Mouse (Mus musculus) limb, embryonic 11.5 days (tissue): ENCODE results near the gene Mcm3ap. TPM values are rescaled to one million over a fixed set of nuclear protein-coding genes. Genes with fewer than 3 reads are reported as not detected.

Experiments used
- ATAC-seq: fragments of 200-750 bp; cut with Nextera tagmentation; 2 replicates; pipeline ENCODE4 v1.8.0; 2017; ENCODE audit warnings: low read depth; ENCODE audit not compliant: insufficient number of reproducible peaks, low FRiP score, low TSS enrichment
- DNase-seq: peaks from one replicate; pipeline ENCODE4 v3.0.0-alpha.2; 2015; ENCODE audit warnings: low spot score
- H3K27ac ChIP-seq: fragments of 300-500 bp; sonication (generic); replicated peaks from 2 replicates; pipeline ENCODE4 v1.5.1; 2014; ENCODE audit warnings: low read depth, mild to moderate bottlenecking, low read length
- H3K27me3 ChIP-seq: fragments of 300-500 bp; sonication (generic); 2 replicates; pipeline ENCODE4 v1.6.1; 2014; ENCODE audit warnings: mild to moderate bottlenecking, low read length, mixed read lengths; ENCODE audit not compliant: control insufficient read depth, insufficient read depth
- H3K36me3 ChIP-seq: fragments of 300-500 bp; sonication (generic); 2 replicates; pipeline ENCODE4 v1.6.1; 2014; ENCODE audit warnings: mild to moderate bottlenecking, low read length, moderate library complexity, mixed read lengths; ENCODE audit not compliant: control insufficient read depth, insufficient read depth
- H3K4me1 ChIP-seq: fragments of 300-500 bp; sonication (generic); 2 replicates; pipeline ENCODE4 v1.6.1; 2014; ENCODE audit warnings: low read length, mixed read lengths; ENCODE audit not compliant: control insufficient read depth, insufficient read depth
- H3K4me2 ChIP-seq: fragments of 300-500 bp; sonication (generic); 2 replicates; pipeline ENCODE4 v1.6.1; 2014; ENCODE audit warnings: low read depth, mild to moderate bottlenecking, moderate library complexity; ENCODE audit not compliant: severe bottlenecking
- H3K4me3 ChIP-seq: fragments of 300-500 bp; sonication (generic); 2 replicates; pipeline ENCODE4 v1.5.1; 2014; ENCODE audit warnings: low read depth, low read length
- H3K9ac ChIP-seq: fragments of 300-500 bp; sonication (generic); 2 replicates; pipeline ENCODE4 v1.6.1; 2014; ENCODE audit warnings: mild to moderate bottlenecking, low read length
- H3K9me3 ChIP-seq: fragments of 300-500 bp; sonication (generic); 2 replicates; pipeline ENCODE4 v1.6.1; 2016; ENCODE audit warnings: low read length; ENCODE audit not compliant: control insufficient read depth
- WGBS: fragments of 180-500 bp; shearing (Covaris S2); extraction: QIAGEN DNeasy Blood & Tissue Kit; methylation state at CpG from one replicate; pipeline ENCODE4 v1.1.7; 2014; 5-methylcytosine and 5-hydroxymethylcytosine counted together
- polyA plus RNA-seq: library from polyadenylated mRNA; unstranded; fragments of >200 nt; fragmentation: Nextera tagmentation; extraction: Ambion mirVana; gene quantifications from 2 replicates; pipeline ENCODE4 v1.2.1, GENCODE M21; 2014

Gene Mcm3ap
- polyA plus RNA-seq, 1 experiment from 2014 or later = 70.2 TPM

- Histone ChIP-seq H3K27me3 (no peaks in the 10 kb centered on the region), H3K27ac (no peak overlapping the region), H3K4me2 (no peak overlapping the region), H3K9ac (no peak overlapping the region), H3K9me3 (no peaks in the 10 kb centered on the region), H3K36me3 (no peaks in the 10 kb centered on the region), H3K4me3 (no peak overlapping the region), H3K4me1 (no peaks in the 10 kb centered on the region)
- no peak for DNase-seq
- WGBS = 82% methylated on average over 15 of the region's 15 CpGs
- no peak for ATAC-seq
Measured at GRCm38 (mm10) chr10:76447406-76448229, 21.1 kb upstream of the Mcm3ap start.

- no peaks in the 10 kb centered on the region for H3K27me3 ChIP-seq
- H3K4me3 ChIP-seq = no peak within 1 kb of the TSS
Measured at GRCm38 (mm10) chr10:76448851-76449250, 19.9 kb upstream of the Mcm3ap start, which contains the start of gene 2610028H24Rik. TSS of gene 2610028H24Rik (plus strand) at chr10:76449081.

DNA sequence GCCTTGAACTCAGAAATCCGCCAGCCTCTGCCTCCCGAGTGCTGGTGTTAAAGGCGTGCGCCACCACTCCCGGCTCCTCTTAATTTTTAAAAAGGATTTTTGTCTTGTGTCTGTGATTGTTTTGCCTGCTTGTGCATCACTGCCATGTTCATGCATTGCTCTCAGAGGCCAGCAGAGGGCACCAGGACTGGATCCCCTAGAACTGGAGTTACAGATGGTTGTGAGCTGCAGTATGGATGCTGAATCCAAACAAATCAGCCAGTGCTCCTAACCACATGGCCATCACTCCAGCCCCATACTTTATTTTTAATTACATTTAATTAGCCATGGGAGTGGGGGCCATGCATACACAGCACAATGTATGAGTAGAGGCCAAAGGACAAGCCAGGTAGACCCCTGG lies 13.4 kb upstream of the Mcm3ap start:
- Histone ChIP-seq H3K27ac (no peak overlapping the region), H3K36me3 (no peaks in the 10 kb centered on the region), H3K9ac (no peak overlapping the region), H3K4me3 (no peak overlapping the region), H3K4me1 (no peaks in the 10 kb centered on the region), H3K27me3 (no peaks in the 10 kb centered on the region), H3K9me3 (no peaks in the 10 kb centered on the region), H3K4me2 (no peak overlapping the region)
- 59% methylated on average over 4 of the region's 5 CpGs for WGBS
- ATAC-seq (no peak), DNase-seq (peak; percentile 70)

More at GRCm38 (mm10) chr10:76448851-76449250, 19.9 kb upstream of the Mcm3ap start, which contains the start of gene 2610028H24Rik:
- Histone ChIP-seq H3K36me3 (no peaks in the 10 kb centered on the region), H3K9ac (no peak within 1 kb of the TSS), H3K27ac (no peak within 1 kb of the TSS), H3K9me3 (no peaks in the 10 kb centered on the region), H3K4me1 (no peaks in the 10 kb centered on the region), H3K4me2 (no peak within 1 kb of the TSS)
- ATAC-seq (no peak), DNase-seq (no peak)
- WGBS = 70% methylated on average over 5 of the region's 5 CpGs

- Histone ChIP-seq H3K27me3 (no peaks in the 10 kb centered on the region), H3K4me3 (no peak overlapping the region), H3K4me2 (no peak overlapping the region), H3K36me3 (no peaks in the 10 kb centered on the region), H3K9ac (no peak overlapping the region), H3K9me3 (no peaks in the 10 kb centered on the region), H3K4me1 (no peaks in the 10 kb centered on the region), H3K27ac (no peak overlapping the region)
- WGBS = 88% methylated on average over 1 of the region's 1 CpGs
- ATAC-seq = no peak
- no peak for DNase-seq
Measured at GRCm38 (mm10) chr10:76461255-76461654, 7.5 kb upstream of the Mcm3ap start.

GRCm38 (mm10) chr10:76462312-76462711 lies 6.4 kb upstream of the Mcm3ap start:
- no peak overlapping the region for H3K4me3 ChIP-seq
- no peaks in the 10 kb centered on the region for H3K4me1 ChIP-seq
- 93% methylated on average over 7 of the region's 7 CpGs for WGBS
- H3K9ac ChIP-seq = no peak overlapping the region
- ATAC-seq (no peak), DNase-seq (no peak)
- H3K4me2 ChIP-seq = no peak overlapping the region
- H3K9me3 ChIP-seq = no peaks in the 10 kb centered on the region
- no peaks in the 10 kb centered on the region for H3K27me3 ChIP-seq
- no peak overlapping the region for H3K27ac ChIP-seq
- H3K36me3 ChIP-seq = no peaks in the 10 kb centered on the region

GRCm38 (mm10) chr10:76462721-76463120 lies 6.0 kb upstream of the Mcm3ap start:
- ATAC-seq (no peak), DNase-seq (no peak)
- H3K9ac ChIP-seq = no peak overlapping the region
- H3K4me1 ChIP-seq = no peaks in the 10 kb centered on the region
- H3K9me3 ChIP-seq = no peaks in the 10 kb centered on the region
- no peak overlapping the region for H3K4me3 ChIP-seq
- H3K4me2 ChIP-seq = no peak overlapping the region
- H3K36me3 ChIP-seq = no peaks in the 10 kb centered on the region
- no peak overlapping the region for H3K27ac ChIP-seq
- H3K27me3 ChIP-seq = no peaks in the 10 kb centered on the region
- WGBS = 88% methylated on average over 6 of the region's 6 CpGs

DNA sequence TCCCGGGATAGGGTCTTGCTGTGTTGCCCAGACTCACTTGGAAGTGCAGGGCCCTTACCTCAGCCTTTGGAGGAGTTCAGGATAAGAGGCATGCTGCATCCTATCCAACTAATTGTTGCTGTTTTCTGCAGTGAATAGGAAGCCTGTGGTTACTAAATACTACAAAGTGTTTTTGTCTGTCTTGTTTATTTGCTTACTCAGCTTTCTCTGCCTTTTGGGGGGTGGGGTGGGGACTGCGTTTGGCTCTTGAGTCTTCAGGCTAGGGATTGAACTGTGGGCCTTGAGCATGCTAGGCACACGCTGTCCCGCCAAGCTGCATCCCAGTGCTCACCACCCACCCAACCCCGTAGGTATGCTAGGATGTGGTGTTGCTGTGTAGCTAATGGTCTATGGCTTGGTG lies 5.0 kb downstream of the Mcm3ap start:
- ATAC-seq (no peak), DNase-seq (no peak)
- no peaks in the 10 kb centered on the region for H3K9me3 ChIP-seq
- H3K36me3 ChIP-seq = peaks cover 4% of the 10 kb centered on the region; the same call in 1 of the 2 replicates
- 92% methylated on average over 5 of the region's 5 CpGs for WGBS
- no peak overlapping the region for H3K9ac ChIP-seq
- no peak overlapping the region for H3K27ac ChIP-seq
- no peak overlapping the region for H3K4me2 ChIP-seq
- no peaks in the 10 kb centered on the region for H3K27me3 ChIP-seq
- H3K4me3 ChIP-seq = no peak overlapping the region
- no peaks in the 10 kb centered on the region for H3K4me1 ChIP-seq

GRCm38 (mm10) chr10:76480851-76481250 lies 12.1 kb downstream of the Mcm3ap start:
- ATAC-seq (no peak), DNase-seq (no peak)
- Histone ChIP-seq H3K4me2 (no peak overlapping the region), H3K9me3 (no peaks in the 10 kb centered on the region), H3K4me3 (no peak overlapping the region), H3K9ac (no peak overlapping the region), H3K36me3 (peaks cover 26% of the 10 kb centered on the region), H3K27ac (no peak overlapping the region), H3K27me3 (no peaks in the 10 kb centered on the region), H3K4me1 (no peaks in the 10 kb centered on the region)
- 94% methylated on average over 13 of the region's 13 CpGs for WGBS
